Mouse (Mus musculus) kidney, adult 18-20 months (tissue): ENCODE measurements around the gene Nos2.
A peak's percentile ranks its signal among the peaks of the same experiment; 100 is the strongest.

Experiments used
- DNase-seq: peaks from one replicate; pipeline ENCODE4 v3.0.0; 2021

Nos2 gene

DNA sequence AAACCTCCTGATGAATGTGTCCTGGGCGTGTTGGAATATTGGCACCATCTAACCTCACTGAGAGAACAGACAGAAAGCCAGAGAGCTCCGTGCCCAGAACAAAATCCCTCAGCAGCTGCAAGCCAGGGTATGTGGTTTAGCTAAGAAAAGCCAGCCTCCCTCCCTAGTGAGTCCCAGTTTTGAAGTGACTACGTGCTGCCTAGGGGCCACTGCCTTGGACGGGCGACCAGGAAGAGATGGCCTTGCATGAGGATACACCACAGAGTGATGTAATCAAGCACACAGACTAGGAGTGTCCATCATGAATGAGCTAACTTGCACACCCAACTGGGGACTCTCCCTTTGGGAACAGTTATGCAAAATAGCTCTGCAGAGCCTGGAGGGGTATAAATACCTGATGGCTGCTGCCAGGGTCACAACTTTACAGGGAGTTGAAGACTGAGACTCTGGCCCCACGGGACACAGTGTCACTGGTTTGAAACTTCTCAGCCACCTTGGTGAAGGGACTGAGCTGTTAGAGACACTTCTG, at the start of gene Nos2:
Gene Nos2, plus strand, starts transcription at position 377 of the 529 bp plus-strand sequence.
- DNase-seq, result no peak

- DNase-seq, result no peak
Observed at GRCm38 (mm10) chr11:78870891-78871290, 49.7 kb upstream of the Nos2 start.

DNA sequence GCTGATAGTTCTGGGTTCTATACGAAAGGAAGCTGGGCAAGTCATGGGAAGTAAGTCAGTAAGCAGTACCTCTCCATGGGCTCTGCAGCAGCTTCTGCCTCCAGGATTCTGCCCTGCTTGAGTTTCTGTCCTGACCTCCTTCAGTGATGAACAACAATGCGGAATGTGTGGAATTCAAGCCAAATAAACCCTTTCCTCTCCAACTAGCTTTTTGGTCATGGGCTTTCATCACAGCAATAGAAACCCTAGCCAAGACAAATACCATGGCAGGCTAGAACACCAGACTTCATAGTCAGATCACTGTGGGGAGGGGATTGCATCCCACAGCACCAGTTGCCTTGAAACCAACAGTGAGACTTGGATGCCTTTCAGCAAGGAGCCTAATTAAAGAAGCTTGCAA, 47.8 kb upstream of the Nos2 start:
- no peak for DNase-seq

DNA sequence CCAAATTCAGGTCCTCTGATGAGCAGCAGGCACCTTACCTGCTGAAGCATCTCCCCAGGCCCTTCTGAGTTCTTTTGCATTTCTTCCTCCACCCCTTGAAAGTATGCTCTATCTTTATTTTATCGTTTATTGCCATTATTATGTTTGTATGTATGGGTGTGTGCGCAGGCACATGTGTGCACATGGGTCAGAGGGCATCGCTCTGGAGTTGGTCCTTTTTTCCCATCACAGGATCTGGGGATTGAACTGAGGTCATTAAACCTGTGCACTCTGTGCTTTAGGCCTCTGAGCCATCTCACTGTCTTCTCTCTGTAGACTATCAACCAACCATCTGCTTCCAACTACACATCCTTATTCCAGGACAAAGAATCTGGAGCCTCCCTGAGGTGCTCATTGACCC, 40.9 kb upstream of the Nos2 start:
- no peak for DNase-seq

DNA sequence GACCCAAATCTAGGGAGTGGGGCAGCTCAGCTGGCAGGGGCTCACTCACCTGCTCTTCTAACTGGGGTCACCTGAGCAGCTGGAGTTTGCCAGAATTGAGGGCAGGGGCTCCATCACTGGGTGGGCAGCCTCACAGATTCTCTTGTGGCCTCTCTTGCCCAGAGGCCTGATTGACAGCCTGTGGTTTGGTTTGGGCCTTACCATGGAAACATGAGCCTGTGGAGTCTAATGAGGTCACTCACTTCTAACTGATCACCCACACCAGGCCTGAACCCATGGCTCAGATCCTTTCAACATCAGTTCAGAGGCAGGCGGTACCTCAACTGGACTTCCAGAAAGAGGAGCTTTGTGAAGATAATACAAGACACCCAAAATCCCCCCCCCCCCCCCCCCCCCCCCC, 33.9 kb upstream of the Nos2 start:
- DNase-seq, result no peak

DNA sequence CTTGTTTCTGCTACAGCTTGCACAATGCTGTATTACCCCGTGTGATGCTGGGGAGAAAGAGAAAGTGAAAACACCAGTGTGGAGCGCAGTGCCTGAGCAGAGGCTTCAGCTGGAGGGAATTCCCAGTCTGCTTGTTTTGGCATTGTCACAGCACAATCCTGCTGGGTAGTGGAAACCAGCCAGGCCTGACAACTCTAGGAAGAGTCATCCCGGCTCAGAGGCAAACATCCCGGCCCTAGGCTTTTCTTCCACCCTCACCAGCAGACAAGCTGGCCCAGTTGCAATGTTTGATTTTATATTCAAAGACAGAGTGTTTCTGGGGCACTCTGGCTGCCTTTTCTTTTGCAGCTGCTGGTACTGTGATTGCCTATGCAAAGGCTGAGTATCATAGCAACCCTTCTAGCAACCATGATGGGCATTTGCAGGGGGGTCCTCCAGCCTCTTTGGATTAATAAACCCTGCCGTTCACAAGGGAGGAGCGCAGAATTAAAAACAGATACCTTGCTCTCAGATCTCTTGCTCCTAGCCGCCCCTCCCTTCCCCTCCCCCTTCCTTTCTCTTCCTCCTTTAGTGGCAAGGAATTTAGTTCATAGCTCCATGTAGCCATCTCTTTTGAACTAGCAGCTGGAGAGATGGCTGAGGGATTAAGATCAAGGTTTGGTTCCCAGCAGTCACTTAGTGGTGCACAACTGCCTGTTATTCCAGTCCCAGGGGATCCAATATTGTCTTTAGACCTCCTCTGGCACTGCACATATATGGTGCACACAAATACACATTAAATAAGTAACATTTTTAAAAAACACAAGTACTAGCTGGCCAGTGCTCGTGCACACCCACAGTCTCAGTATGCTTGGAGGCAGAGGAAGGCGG, 33.2 kb upstream of the Nos2 start:
- DNase-seq, result peak; percentile 59

- no peak for DNase-seq
Observed at GRCm38 (mm10) chr11:78889156-78889555, 31.4 kb upstream of the Nos2 start.

- DNase-seq, result peak; percentile 8
Observed at GRCm38 (mm10) chr11:78896357-78897123, 24.0 kb upstream of the Nos2 start.

DNA sequence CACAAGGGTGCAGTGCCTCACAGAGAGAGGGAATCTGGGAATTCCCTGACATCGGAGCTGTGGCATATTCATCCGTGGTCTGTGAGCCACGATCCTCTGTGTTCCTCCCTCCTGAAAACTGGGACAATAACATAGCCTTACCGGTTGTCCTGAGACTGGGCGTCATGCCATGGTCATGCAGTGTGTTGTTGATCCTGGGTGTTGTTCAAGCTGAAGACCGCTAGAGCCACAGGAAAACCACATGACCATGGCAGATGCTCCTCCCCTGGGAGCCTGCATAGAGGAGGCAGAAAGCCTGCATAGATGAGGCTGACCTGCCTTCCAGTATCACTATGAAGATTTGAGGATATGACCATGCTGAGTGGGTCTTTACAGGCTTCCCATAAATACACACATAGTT, 5.1 kb upstream of the Nos2 start:
- DNase-seq, result no peak

GRCm38 (mm10) chr11:78916410-78916809, 4.2 kb upstream of the Nos2 start:
- no peak for DNase-seq

DNA sequence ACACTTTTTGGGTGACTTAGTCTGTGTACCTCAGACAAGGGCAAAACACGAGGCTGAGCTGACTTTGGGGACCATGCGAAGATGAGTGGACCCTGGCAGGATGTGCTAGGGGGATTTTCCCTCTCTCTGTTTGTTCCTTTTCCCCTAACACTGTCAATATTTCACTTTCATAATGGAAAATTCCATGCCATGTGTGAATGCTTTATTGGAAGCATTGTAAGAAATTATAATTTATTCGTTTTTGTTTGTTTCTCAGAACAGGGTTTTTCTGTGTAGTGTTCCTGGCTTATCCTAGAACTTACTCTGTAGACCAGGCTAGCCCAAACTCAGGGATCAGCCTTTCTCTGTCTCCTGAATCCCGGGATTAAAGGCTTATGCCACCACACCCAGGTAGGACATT, 842 bp upstream of the Nos2 start:
- no peak for DNase-seq

GRCm38 (mm10) chr11:78922678-78923407, 2.3 kb downstream of the Nos2 start:
- peak; percentile 60 for DNase-seq

GRCm38 (mm10) chr11:78924111-78924510, 3.5 kb downstream of the Nos2 start:
- DNase-seq, result no peak

DNA sequence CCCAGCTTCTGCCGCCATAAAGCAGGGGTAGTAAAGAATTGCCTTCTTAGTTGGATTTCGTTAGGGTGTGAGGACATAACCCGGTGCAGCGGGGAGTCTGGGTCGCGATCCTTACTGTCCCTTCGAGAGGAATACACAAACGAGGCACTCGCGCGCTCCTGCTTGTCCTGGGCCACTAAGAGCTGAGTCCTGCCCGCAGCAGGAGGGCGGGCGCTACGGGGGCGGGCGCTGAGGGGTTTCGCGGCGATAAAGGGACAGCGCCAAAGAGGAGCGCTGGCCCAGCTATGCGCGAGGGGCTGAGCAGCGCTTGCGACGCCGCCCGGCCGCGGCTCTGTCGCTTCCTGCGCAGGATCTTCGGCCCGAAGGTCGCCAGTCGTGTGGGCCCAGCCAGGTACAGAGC, 4.3 kb downstream of the Nos2 start:
- DNase-seq, result peak; percentile 8

DNA sequence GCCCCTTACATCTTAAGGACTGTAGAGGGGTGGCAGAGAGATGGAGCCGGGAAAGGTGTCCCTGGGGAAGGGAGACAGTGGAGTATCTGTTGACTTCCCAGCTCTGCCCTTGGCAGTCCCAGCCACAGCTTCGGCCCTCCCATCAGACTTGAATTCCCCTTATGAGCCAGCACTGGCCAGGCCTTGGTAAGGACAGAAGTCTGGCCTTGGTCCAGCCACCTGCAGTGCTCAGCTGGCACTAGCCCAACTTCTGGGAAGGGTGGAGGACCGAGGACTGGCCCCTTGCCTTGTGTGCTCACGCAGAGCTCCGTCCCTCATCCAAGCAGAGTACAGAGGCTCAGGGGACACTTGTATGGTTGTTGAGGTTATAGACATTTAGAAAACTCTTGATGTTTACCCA, 8.8 kb downstream of the Nos2 start:
- peak; percentile 50 for DNase-seq

DNA sequence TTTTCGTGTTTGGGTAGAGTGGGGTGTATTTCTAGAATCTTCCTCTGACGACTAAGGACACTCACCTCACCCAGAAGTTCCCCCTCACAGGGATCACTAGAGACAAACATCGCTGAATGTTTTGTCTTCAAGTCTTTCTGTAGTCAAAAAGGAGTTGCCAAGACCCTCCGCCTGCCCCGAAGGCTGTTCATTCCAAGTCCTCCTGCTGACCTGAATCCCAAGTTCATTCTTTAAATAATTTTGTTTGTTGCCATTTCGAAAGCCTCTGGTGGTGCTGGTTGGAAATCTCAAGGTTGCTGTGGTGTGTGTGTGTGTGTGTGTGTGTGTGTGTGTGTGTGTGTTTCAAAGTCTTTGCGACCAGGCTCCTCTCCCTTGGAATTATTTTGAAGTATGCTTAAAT, 13.7 kb downstream of the Nos2 start:
- no peak for DNase-seq

DNA sequence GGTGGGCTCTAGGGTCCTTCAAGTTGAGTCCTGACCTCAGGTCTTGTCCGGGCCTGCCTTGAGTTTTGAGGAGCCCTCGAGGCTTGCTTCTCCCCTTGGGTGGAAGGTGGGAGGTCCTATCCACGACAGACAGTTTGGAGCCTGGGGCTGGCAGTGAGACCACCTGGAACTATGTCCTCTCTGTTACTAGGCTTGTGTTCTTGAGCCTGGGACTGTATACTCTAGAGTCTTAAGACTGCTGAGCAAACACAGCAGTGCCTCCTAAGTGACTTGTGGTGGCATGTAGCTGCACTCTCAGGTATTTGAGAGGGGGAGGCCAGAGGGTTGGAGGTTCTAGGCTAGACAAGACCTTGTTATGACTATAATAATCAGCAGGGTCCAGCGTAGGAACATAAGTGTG, 14.1 kb downstream of the Nos2 start:
- DNase-seq, result no peak

DNA sequence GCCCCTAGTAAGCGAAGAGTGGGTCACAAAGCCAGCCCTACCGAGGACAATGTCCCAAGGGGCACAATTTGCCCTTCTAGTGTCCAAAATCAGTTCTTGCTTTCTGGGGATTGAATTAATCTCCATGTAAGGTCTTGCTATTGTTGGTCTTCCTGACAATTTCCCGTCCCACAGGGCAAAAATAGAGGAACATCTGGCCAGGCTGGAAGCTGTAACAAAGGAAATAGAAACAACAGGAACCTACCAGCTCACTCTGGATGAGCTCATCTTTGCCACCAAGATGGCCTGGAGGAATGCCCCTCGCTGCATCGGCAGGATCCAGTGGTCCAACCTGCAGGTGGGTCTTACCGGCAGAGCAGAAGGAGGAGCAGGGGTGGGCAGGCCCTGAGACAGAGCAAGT, 14.6 kb downstream of the Nos2 start:
- no peak for DNase-seq

DNA sequence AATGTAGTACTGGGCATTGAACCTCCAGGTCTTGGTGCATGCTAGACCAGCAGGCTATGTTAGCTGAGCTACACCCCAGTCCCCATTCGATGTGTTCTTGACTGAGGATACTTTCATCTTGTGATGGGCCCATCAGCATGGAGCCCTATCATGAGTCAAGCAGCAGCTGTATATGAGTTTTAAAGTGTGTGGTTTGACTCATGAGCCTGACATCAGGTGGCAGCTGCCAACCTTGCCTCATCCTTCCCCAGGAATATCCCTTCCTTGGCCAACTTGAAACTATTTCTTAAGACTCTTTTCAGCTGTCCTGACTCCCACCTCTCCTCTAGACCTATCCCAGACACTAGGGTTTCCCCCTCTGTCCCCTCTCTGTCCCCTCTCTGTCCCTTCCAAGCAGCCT, 22.5 kb downstream of the Nos2 start:
- DNase-seq, result no peak

- no peak for DNase-seq
Observed at GRCm38 (mm10) chr11:78950365-78950764, 29.8 kb downstream of the Nos2 start.

DNA sequence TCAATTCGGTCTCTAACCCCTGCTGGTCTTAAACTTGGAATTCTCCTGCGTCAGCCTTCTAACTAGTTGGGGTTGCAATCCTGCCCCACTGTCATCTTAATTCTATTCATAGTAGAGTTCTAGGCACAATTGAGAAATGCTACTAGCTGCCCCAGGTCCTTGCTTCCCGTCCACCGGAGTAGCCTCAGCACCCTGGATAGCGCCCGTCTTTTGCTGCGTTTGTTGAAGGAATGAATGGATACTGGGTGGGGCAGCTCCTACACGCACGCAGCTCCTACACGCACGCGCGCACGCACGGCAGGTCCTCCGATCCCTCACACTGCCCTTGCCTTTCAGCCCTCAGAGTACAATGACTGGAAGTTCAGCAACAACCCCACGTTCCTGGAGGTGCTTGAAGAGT, 31.9 kb downstream of the Nos2 start:
- peak; percentile 14 for DNase-seq

DNA sequence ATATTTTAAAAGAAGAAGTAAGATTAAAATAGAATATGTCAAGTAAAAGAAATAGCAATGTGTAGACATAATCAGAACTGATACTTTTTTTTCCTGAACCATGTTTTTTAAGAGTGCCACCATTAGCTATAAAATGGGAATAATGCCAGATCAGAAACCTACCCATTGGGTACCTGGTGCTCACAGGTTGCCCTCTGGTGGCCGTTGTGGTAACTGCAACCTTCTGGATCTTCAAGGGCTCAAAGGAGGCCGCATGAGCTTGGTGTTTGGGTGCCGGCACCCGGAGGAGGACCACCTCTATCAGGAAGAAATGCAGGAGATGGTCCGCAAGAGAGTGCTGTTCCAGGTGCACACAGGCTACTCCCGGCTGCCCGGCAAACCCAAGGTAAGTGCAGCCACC, 35.7 kb downstream of the Nos2 start:
- DNase-seq, result peak; percentile 85

DNA sequence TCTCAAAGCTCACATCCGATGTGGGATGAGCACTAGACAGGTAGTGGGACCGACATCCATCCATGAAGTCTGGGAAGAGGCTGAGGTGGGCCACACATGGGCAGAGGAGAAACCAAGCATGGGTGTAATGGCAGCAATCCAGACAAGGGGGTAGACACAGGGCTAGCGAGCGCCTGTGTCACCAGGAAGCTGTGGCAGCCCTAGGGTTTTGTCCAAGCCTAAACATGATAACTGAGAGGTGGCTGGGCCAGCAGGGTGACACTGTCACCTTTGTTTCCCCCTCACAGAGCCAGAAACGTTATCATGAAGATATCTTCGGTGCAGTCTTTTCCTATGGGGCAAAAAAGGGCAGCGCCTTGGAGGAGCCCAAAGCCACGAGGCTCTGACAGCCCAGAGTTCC, 38.8 kb downstream of the Nos2 start:
- DNase-seq, result no peak
